Mouse (Mus musculus): Measurements from ENCODE around the gene Gm12185. TPM values are rescaled to one million over a fixed set of nuclear protein-coding genes. Genes with fewer than 3 reads are reported as not detected.
"Not testable (repeated sequence)": the region's sequence is repeated elsewhere in the genome, so short reads cannot be mapped to it uniquely, and the experiment has no call there.

The Gm12185 gene
- polyA plus RNA-seq, 1 experiment from 2014 or later: not detected

DNA sequence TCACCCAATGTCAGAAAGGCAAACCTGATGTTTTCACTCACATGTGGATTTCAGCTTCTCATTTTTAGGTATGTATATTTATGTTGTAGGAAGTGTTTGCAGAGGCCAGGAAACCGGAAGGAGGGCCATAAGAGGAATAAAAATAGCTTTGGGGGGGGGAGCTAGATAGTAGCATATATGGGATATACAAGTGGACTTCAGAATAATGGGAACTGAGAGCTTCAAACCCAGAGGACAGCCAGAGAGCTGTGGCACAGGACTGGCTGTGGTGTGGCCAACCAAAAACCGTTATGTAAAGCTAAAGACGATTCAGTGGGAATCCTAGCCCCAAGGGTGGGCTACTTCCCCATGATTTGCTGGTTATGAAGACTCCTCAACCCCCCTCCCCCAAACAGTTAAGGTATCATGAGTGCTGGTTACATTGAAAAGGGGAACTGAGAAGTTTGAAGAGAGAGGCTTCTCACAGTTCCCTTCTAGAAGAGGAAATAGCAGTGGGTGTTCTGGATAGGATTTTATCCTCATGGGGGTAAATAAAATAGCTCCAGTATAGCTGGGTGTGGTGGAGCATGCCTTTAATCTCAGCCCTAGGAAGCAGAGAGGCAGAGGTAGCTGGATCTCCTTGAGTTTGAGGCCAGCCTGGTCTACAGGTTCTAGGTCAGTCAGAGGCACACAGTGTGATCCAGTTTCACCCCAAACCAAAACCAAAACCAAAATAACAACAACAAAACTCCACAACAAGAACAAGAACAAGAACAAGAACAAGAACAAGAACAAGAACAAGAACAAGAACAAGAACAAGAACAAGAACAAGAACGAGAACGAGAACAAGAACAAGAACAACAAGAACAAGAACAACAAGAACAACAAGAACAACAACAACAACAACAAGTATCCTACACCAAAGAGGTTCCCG, 91.1 kb downstream of the Gm12185 start:
- DNase-seq (peak; percentile 22), ATAC-seq (peak; percentile 64)
- H3K36me3 ChIP-seq (replicated peaks; ENCODE audit: insufficient read depth, low read length); H3K27me3 ChIP-seq (ENCODE audit: insufficient read depth, low read length); H3K9ac ChIP-seq (replicated peaks); H3K9me3 ChIP-seq (ENCODE audit: low read length); H3K4me2 ChIP-seq (ENCODE audit: low read depth, low read length); H3K4me1 ChIP-seq (ENCODE audit: insufficient read depth); H3K4me3 ChIP-seq (ENCODE audit: low read depth, low read length): not testable (repeated sequence)
- peak overlapping the region; percentile 85 for H3K27ac ChIP-seq (ENCODE audit: low read depth)
- 50% methylated on average over 6 of the region's 6 CpGs for WGBS (ENCODE audit: insufficient replicate concordance)
- TF ChIP-seq EP300 (IDR thresholded peaks at IDR 0.05; ENCODE audit: low read depth): peak; percentile 83

GRCm38 (mm10) chr11:48898812-48899431, 93.1 kb downstream of the Gm12185 start:
- Histone ChIP-seq H3K4me3 (ENCODE audit: low read depth, low read length) (no peak overlapping the region), H3K9ac (replicated peaks) (no peak overlapping the region), H3K36me3 (replicated peaks; ENCODE audit: insufficient read depth, low read length) (no peaks in the 10 kb centered on the region), H3K9me3 (ENCODE audit: low read length) (no peaks in the 10 kb centered on the region), H3K4me1 (ENCODE audit: insufficient read depth) (peaks cover 10% of the 10 kb centered on the region; the same call in 1 of the 2 replicates), H3K27ac (ENCODE audit: low read depth) (no peak overlapping the region), H3K27me3 (ENCODE audit: insufficient read depth, low read length) (no peaks in the 10 kb centered on the region), H3K4me2 (ENCODE audit: low read depth, low read length) (no peak overlapping the region)
- ATAC-seq (peak; percentile 61), DNase-seq (no peak)
- no peak for TF ChIP-seq CTCF (IDR thresholded peaks at IDR 0.05; ENCODE audit: low read depth)
- no peak for TF ChIP-seq EP300 (IDR thresholded peaks at IDR 0.05; ENCODE audit: low read depth)
- WGBS (ENCODE audit: insufficient replicate concordance): 53% methylated on average over 2 of the region's 2 CpGs

- ATAC-seq: no peak
- Histone ChIP-seq H3K27me3 (ENCODE audit: insufficient read depth, low read length) (no peaks in the 10 kb centered on the region), H3K4me3 (ENCODE audit: low read depth, low read length) (no peak overlapping the region), H3K9me3 (ENCODE audit: low read length) (no peaks in the 10 kb centered on the region), H3K4me1 (ENCODE audit: insufficient read depth) (peaks cover 22% of the 10 kb centered on the region), H3K4me2 (ENCODE audit: low read depth, low read length) (no peak overlapping the region), H3K27ac (ENCODE audit: low read depth) (no peak overlapping the region), H3K9ac (replicated peaks) (no peak overlapping the region), H3K36me3 (replicated peaks; ENCODE audit: insufficient read depth, low read length) (no peaks in the 10 kb centered on the region)
- DNase-seq: no peak
- 97% methylated on average over 1 of the region's 1 CpGs for WGBS (ENCODE audit: insufficient replicate concordance)
- TF ChIP-seq EP300 (IDR thresholded peaks at IDR 0.05; ENCODE audit: low read depth) (no peak), CTCF (IDR thresholded peaks at IDR 0.05; ENCODE audit: low read depth) (0 out of 2 replicates have a peak, but pooled peaks have one; percentile 11)
These were observed 115.3 kb downstream of the Gm12185 start for GRCm38 (mm10) chr11:48876680-48877079.

DNA sequence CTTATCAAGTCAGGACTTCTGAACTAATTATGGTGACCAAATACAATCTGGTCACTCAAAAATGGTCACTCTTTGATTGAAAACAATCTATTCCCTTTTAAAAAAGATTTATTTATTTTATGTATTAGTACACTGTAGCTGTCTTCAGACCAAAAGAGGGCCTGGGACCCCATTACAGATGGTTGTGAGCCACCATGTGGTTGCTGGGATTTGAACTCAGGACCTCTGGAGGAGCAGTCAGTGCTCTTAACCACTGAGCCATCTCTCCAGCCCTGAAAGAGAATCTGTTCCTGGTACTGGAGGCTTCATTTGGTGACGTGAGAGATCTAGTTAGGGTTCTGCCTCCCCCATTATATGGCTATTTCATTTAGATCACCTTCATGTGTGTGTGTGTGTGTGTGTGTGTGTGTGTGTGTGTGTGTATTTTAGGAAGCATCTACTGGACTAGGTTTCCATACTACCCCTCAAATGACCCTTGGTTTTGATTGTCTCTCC, 116.6 kb downstream of the Gm12185 start:
- not testable (repeated sequence) for H3K27ac ChIP-seq (ENCODE audit: low read depth); H3K27me3 ChIP-seq (ENCODE audit: insufficient read depth, low read length); H3K36me3 ChIP-seq (replicated peaks; ENCODE audit: insufficient read depth, low read length); H3K4me2 ChIP-seq (ENCODE audit: low read depth, low read length); ATAC-seq; H3K9ac ChIP-seq (replicated peaks); DNase-seq; H3K9me3 ChIP-seq (ENCODE audit: low read length); H3K4me3 ChIP-seq (ENCODE audit: low read depth, low read length)
- WGBS (ENCODE audit: insufficient replicate concordance): 80% methylated on average over 1 of the region's 1 CpGs
- H3K4me1 ChIP-seq (ENCODE audit: insufficient read depth): peaks cover 22% of the 10 kb centered on the region

GRCm38 (mm10) chr11:48874465-48874864, 117.6 kb downstream of the Gm12185 start:
- Histone ChIP-seq H3K36me3 (replicated peaks; ENCODE audit: insufficient read depth, low read length) (no peaks in the 10 kb centered on the region), H3K4me1 (ENCODE audit: insufficient read depth) (peaks cover 22% of the 10 kb centered on the region), H3K27me3 (ENCODE audit: insufficient read depth, low read length) (no peaks in the 10 kb centered on the region), H3K4me3 (ENCODE audit: low read depth, low read length) (no peak overlapping the region), H3K27ac (ENCODE audit: low read depth) (peak overlapping the region; percentile 92), H3K4me2 (ENCODE audit: low read depth, low read length) (peak overlapping the region; percentile 72), H3K9me3 (ENCODE audit: low read length) (no peaks in the 10 kb centered on the region), H3K9ac (replicated peaks) (no peak overlapping the region)
- ATAC-seq: no peak
- WGBS (ENCODE audit: insufficient replicate concordance): 1% methylated on average over 4 of the region's 4 CpGs
- peak; percentile 89 for TF ChIP-seq CTCF (IDR thresholded peaks at IDR 0.05; ENCODE audit: low read depth)
- TF ChIP-seq EP300 (IDR thresholded peaks at IDR 0.05; ENCODE audit: low read depth): peak; percentile 40; the same call in 1 of the 2 replicates
- peak; percentile 70 for DNase-seq

GRCm38 (mm10) chr11:48873591-48874290, 118.3 kb downstream of the Gm12185 start:
- ATAC-seq: peak; percentile 71
- peak overlapping the region; percentile 71 for H3K4me3 ChIP-seq (ENCODE audit: low read depth, low read length)
- DNase-seq: peak; percentile 55

More at GRCm38 (mm10) chr11:48873591-48874290, 118.3 kb downstream of the Gm12185 start:
- 40% methylated on average over 10 of the region's 10 CpGs for WGBS (ENCODE audit: insufficient replicate concordance)
- H3K4me1 ChIP-seq (ENCODE audit: insufficient read depth): peaks cover 28% of the 10 kb centered on the region
- H3K27me3 ChIP-seq (ENCODE audit: insufficient read depth, low read length): no peaks in the 10 kb centered on the region
- peak overlapping the region; percentile 79 for H3K9ac ChIP-seq (replicated peaks)
- H3K36me3 ChIP-seq (replicated peaks; ENCODE audit: insufficient read depth, low read length): no peaks in the 10 kb centered on the region; the same call in 1 of the 2 replicates
- peak overlapping the region; percentile 72 for H3K4me2 ChIP-seq (ENCODE audit: low read depth, low read length)
- H3K27ac ChIP-seq (ENCODE audit: low read depth): peak overlapping the region; percentile 92
- peak; percentile 88 for TF ChIP-seq EP300 (IDR thresholded peaks at IDR 0.05; ENCODE audit: low read depth)
- peak; percentile 35 for TF ChIP-seq CTCF (IDR thresholded peaks at IDR 0.05; ENCODE audit: low read depth)
- no peaks in the 10 kb centered on the region for H3K9me3 ChIP-seq (ENCODE audit: low read length)

All from liver, postnatal 0 days (tissue).